Mouse (Mus musculus): ENCODE results near the gene Adgra1. TPM values are rescaled to one million over a fixed set of nuclear protein-coding genes. Genes with fewer than 3 reads are reported as not detected.
A peak's percentile ranks its signal among the peaks of the same experiment; 100 is the strongest.

The Adgra1 gene
- total and polyA plus RNA-seq, 3 experiments, result 2.6 to 4.5 (median 3.4) TPM

DNA sequence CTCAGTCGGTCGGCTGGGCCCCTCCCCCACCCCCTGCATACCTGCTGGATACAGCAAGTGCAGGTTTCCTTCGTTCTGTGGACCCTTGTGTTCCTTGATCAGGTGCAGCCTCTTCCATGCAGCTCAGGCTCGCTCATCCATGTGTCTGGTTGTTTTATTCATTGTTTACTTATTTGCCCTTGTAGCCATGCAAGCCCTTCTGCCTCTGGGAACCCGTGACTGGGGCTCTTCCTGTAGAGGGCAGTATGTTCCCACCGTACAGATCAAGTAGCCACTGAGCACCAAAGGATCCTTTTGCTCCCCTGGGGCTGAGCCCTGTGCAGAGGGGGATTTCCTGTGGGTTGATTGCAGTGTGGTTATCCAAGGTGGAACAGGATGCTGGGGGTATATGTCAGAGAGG is 71.7 kb downstream of the Adgra1 start:
- DNase-seq, result peak; percentile 45

DNA sequence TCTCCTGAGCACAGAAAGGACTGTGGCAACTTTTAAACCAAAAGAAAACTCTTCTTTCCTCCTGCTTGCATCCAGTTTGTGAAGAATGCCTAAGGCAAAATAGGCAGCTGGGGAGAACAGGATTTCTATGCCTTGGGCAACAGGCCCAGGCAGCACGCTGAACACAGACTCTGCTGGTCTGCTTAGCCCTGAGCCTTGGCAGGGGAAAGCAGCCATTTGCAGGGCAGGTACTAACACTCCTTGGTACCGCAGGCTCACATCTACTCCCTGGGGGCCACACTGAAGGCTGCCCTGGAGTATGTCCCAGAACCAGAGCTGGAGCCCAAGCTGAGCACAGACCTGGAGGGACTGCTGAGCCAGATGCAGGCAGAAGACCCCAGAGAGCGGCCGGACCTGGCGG is 74.2 kb downstream of the Adgra1 start:
- no peak for DNase-seq

DNA sequence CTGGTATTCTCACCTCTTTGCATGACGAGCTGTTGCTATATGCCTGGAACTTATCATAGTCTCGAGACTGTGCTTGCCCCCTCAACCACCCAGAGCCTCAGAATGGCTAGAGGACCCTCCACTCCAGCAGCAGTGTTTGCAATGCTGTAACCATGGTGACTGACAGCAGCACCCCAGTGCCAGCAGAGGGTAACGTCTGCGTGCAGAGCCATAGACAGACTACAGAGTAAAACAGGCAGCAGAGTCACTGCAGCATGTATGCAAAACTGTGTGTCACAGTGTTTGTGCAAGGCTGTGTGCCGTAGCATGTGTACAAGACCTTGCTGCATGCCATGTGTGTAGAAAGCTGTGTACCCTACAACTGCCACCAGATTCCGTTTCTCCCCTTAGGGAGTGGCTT is 75.5 kb downstream of the Adgra1 start:
- no peak for DNase-seq

DNA sequence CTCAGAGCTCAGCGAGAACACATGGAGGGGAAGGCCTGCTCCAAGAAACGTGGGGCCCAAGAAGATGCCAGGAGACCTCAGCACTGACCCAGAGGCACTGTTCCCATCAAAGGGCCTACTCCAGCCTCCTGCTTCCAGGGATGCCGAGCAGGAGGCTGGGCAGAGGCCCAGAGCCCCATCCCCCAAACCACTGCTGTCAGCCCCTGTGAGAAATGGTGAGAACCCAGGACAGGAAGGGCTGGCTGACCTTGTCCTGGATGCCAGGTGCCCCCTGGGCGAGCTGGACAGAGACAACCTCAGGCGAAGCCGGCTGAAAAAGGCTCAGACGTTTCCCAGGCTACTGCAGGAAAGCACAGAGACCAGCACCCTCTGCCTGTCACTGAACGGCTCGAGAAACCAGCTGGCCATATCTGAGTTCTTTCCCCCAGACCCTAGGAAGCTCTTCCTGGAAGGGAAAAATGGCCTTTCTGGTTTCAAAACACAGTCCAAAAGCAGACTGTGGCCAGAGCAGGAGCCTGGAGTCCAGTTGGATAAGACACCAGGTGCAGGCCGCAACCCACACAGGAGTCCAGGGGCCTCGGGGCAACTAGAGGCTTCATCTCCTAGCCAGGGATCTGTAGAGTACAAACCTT is 76.3 kb downstream of the Adgra1 start:
- no peak for DNase-seq

DNA sequence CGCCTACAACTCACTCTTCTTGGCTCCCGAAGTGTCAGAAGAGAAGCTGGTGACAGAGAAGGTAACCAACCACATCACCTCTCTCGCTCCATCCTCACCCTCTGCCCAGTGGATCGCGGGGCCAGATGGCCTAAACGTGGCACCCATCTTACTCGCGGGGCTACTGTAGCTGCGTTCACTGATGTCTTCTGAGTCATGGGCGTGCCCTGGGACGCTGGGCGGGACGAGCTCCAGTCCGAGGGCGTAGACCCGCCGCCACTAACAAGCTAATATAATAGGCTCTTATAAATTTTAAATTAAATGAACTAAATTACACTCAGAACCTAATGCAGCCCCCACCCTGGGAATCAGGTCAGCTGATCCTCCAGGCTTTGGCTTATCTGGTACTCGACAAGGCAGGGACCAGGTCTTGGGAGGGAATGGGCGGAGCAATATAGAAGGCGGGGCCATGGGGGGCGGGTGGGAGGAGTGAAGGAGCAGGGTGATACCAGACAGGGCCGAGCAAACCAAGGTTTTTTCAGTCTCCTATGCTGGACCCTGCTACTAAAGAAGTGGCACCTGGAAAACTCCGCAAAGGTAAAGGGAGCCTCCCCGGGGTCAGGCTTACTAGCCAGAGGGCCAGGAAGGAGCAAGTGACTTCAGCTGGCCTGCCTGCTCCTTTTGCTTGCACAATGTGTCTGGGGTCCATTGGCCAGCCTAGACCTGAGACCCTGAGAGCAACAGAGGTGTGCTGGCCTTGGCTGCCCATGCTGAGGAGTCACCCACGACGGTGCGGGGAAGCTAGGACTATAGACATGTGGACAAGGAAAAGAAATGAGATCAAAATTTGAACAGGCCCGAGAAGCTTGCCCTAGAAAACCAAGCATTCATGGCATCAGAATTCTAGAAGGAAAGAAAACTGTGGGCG is 80.4 kb downstream of the Adgra1 start:
- peak; percentile 15 for DNase-seq

DNA sequence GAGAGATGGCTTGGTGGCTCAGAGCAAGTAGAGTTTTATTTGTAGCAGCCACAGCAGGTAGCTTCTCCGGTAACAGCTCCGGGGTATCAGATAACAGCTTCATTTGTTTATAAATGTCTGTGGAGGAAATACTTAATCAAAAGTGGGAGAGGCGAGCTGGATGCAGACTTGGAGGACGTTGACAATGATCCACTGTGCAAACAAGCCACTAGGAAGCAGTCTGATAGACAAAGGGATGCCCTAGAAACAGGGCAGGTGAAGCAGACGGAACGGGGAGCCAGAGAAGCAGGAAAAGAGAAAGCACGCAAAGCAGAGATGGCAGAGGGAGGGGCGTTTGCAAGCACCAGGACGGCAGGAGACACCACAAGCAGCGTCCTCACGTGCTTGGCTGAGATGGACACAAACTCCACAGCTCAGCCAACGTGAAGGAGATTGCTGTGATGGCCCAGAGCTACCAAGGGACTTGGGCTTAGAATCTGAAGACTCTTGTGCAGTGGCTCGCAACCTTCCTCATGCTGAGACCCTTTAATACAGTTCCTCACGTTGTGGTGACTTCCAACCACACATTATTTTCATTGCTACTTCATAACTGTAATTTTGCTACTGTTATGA is 81.8 kb downstream of the Adgra1 start:
- no peak for DNase-seq

DNA sequence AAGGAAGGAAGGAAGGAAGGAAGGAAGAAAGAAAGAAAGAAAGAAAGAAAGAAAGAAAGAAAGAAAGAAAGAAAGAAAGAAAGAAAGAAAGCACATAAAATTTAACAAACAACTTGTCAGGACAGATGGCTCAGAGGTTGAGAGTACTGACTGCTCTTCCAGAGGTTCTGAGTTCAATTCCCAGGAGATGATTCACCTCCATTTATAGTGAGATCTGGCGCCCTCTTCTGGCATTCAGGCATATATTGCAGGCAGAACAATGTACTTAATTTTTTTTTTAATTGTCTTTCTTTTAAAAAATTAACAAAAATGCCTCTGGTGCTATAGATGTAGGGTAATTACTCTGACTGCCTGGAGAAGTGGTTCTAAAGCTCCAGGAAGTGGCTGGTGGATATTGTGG is 82.4 kb downstream of the Adgra1 start:
- no peak for DNase-seq

DNA sequence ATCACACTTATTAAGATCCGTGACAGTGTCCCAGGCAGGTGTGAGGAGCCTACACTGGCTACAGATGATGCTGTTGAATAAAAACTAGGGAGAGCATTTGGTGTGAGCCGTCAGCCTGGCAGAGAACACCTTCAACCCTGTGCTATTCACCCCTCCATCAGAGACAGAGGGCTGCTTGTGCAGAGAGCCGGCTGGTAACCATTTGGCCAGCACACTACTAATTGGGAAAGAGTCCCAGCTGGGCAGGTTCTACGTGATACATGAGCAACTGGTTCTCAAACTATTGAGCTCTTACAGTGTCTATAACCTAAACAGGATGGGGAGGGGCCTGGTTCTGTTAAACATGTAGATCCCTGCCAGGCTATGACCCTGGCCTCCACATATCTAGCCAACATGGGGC is 84.3 kb downstream of the Adgra1 start:
- DNase-seq, result no peak

Other genes starting within 250 kb of the Adgra1 start
- under 1 TPM; 0.21 to 0.29 TPM for gene Cfap46, start 150.4 kb upstream of the Adgra1 start, total RNA-seq (2021)
- 0.13 and 0.69 TPM in 2 replicates for gene Cfap46, start 150.4 kb upstream of the Adgra1 start, polyA plus RNA-seq (2012; rRNA removed)
- under 1 TPM; 0.59 to 0.66 TPM for gene Kndc1, start 60.5 kb downstream of the Adgra1 start, total RNA-seq (2021)
- 0.53 and 0.54 TPM in 2 replicates for gene Kndc1, start 60.5 kb downstream of the Adgra1 start, polyA plus RNA-seq (2012; rRNA removed)
- gene Utf1, start 109.6 kb downstream of the Adgra1 start, total RNA-seq (2021), result not detected
- 0.10 and 0.22 TPM in 2 replicates for gene Utf1, start 109.6 kb downstream of the Adgra1 start, polyA plus RNA-seq (2012; rRNA removed)
- gene 6430531B16Rik, start 144.6 kb downstream of the Adgra1 start, total RNA-seq (2021), result not detected
- 0.19 and 0.80 TPM in 2 replicates for gene 6430531B16Rik, start 144.6 kb downstream of the Adgra1 start, polyA plus RNA-seq (2012; rRNA removed)
- gene Adam8, start 158.4 kb downstream of the Adgra1 start, total RNA-seq (2021), result 1 to 10 TPM; 1.9 to 3.3 TPM
- gene Adam8, start 158.4 kb downstream of the Adgra1 start, polyA plus RNA-seq (2012; rRNA removed), result 3.4 and 3.5 TPM in 2 replicates
- gene Zfp511, start 202.2 kb downstream of the Adgra1 start, total RNA-seq (2021), result 10 to 100 TPM; 22.2 to 23.7 TPM
- gene Zfp511, start 202.2 kb downstream of the Adgra1 start, polyA plus RNA-seq (2012; rRNA removed), result 49.2 and 63.9 TPM in 2 replicates
- gene Tubgcp2, start 202.5 kb downstream of the Adgra1 start, total RNA-seq (2021), result 10 to 100 TPM; 26.6 to 26.8 TPM
- 13.5 and 16.4 TPM in 2 replicates for gene Tubgcp2, start 202.5 kb downstream of the Adgra1 start, polyA plus RNA-seq (2012; rRNA removed)
- not detected for gene Msx3, start 214.9 kb downstream of the Adgra1 start, total RNA-seq (2021)
- gene Msx3, start 214.9 kb downstream of the Adgra1 start, polyA plus RNA-seq (2012; rRNA removed), result not detected in 2 replicates
- 1 to 10 TPM; 5.7 to 5.9 TPM for gene Caly, start 248.4 kb downstream of the Adgra1 start, total RNA-seq (2021)
- gene Caly, start 248.4 kb downstream of the Adgra1 start, polyA plus RNA-seq (2012; rRNA removed), result 13.9 and 21.2 TPM in 2 replicates